In genomic region chr9:95598179-95598721, GRCm38 (mm10) we compare ENCODE assay signal across 8 mouse cellular contexts. TPM values are rescaled to one million over a fixed set of nuclear protein-coding genes. Genes with fewer than 3 reads are reported as not detected.
DNase-seq lines count a peak whose midpoint lies in the region; ATAC-seq and TF ChIP-seq lines count a peak whose summit lies in the region.
"Had no signal": no experiment of that assay in that cellular context is flagged by ENCODE, and none has a peak within 500 bp of the region (broad histone marks: within the 10 kb centered on the region; RNA-seq: fewer than 3 reads in every experiment).

No protein-coding gene starts in this region.

- peak overlapping the region; percentile 29 for H3K4me3 ChIP-seq in layer of hippocampus, adult 2 months
- H3K4me3 ChIP-seq in embryonic facial prominence, embryonic 10.5 days, result no peak overlapping the region
- no peak overlapping the region for H3K4me3 ChIP-seq in hindbrain, embryonic 14.5 days (replicated peaks; ENCODE audit: low read length)
- H3K4me3 ChIP-seq in midbrain, postnatal 0 days (ENCODE audit: low read depth, low read length), result no peak overlapping the region
- H3K4me3 ChIP-seq: forebrain, embryonic 13.5 days had no signal

- no peak for DNase-seq in layer of hippocampus, adult 2 months (ENCODE audit: low spot score in 2 of 2)
- DNase-seq in layer of hippocampus, postnatal 14 days (ENCODE audit: low spot score in 2 of 2), result no peak
- peak; percentile 29 for DNase-seq in embryonic facial prominence, embryonic 10.5 days (ENCODE audit: low spot score)
- no peak for DNase-seq in hindbrain, embryonic 14.5 days (ENCODE audit: low spot score)
- no peak for DNase-seq in midbrain, postnatal 0 days (ENCODE audit: low spot score)
- no peak for DNase-seq in thymus, postnatal 14 days
- no peak for DNase-seq in left cerebral cortex, adult 11 months (ENCODE audit: low spot score)

- 0 out of 2 replicates have a peak, but pooled peaks cover 2% of the 10 kb centered on the region for H3K9me3 ChIP-seq in embryonic facial prominence, embryonic 10.5 days
- no peaks in the 10 kb centered on the region for H3K9me3 ChIP-seq in hindbrain, embryonic 14.5 days (ENCODE audit: control insufficient read depth, low read length)
- H3K9me3 ChIP-seq in midbrain, postnatal 0 days (ENCODE audit: low read length), result no peaks in the 10 kb centered on the region
- H3K9me3 ChIP-seq: forebrain, embryonic 13.5 days had no signal

- no peak for TF ChIP-seq CTCF in layer of hippocampus, adult 2 months (conservative IDR thresholded peaks at IDR 0.05)
- no peak for TF ChIP-seq CTCF in midbrain, postnatal 0 days (IDR thresholded peaks at IDR 0.05)

- peaks cover 10% of the 10 kb centered on the region; the same call in 1 of the 2 replicates for H3K27me3 ChIP-seq in embryonic facial prominence, embryonic 10.5 days (replicated peaks; ENCODE audit: low read depth, poor library complexity, severe bottlenecking)
- no peaks in the 10 kb centered on the region for H3K27me3 ChIP-seq in hindbrain, embryonic 14.5 days (ENCODE audit: control insufficient read depth, insufficient read depth, low read length)
- H3K27me3 ChIP-seq in midbrain, postnatal 0 days (ENCODE audit: insufficient read depth, low read length), result no peaks in the 10 kb centered on the region

- no peak overlapping the region for H3K27ac ChIP-seq in layer of hippocampus, adult 2 months
- H3K27ac ChIP-seq in embryonic facial prominence, embryonic 10.5 days (replicated peaks), result no peak overlapping the region
- no peak overlapping the region for H3K27ac ChIP-seq in hindbrain, embryonic 14.5 days
- H3K27ac ChIP-seq in midbrain, postnatal 0 days (ENCODE audit: low read depth, low read length), result no peak overlapping the region
- H3K27ac ChIP-seq: forebrain, embryonic 13.5 days had no signal

- H3K9ac ChIP-seq in hindbrain, embryonic 14.5 days, result no peak overlapping the region
- no peak overlapping the region for H3K9ac ChIP-seq in midbrain, postnatal 0 days (replicated peaks; ENCODE audit: low read length, poor library complexity, severe bottlenecking)
- H3K9ac ChIP-seq: forebrain, embryonic 13.5 days had no signal

- H3K36me3 ChIP-seq in embryonic facial prominence, embryonic 10.5 days (replicated peaks), result no peaks in the 10 kb centered on the region
- H3K36me3 ChIP-seq in hindbrain, embryonic 14.5 days (replicated peaks; ENCODE audit: control insufficient read depth, insufficient read depth), result no peaks in the 10 kb centered on the region
- H3K36me3 ChIP-seq in midbrain, postnatal 0 days (ENCODE audit: insufficient read depth, low read length), result no peaks in the 10 kb centered on the region

- H3K4me1 ChIP-seq in embryonic facial prominence, embryonic 10.5 days, result peaks cover 9% of the 10 kb centered on the region
- 0 out of 2 replicates have a peak, but pooled peaks cover 4% of the 10 kb centered on the region for H3K4me1 ChIP-seq in hindbrain, embryonic 14.5 days (replicated peaks; ENCODE audit: control insufficient read depth, insufficient read depth, low read length)
- H3K4me1 ChIP-seq in midbrain, postnatal 0 days (ENCODE audit: insufficient read depth, low read length), result no peaks in the 10 kb centered on the region
- H3K4me1 ChIP-seq: forebrain, embryonic 13.5 days had no signal

- no peak; the same call in 1 of the 2 replicates for ATAC-seq in hindbrain, embryonic 14.5 days (ENCODE audit: low FRiP score)
- ATAC-seq in midbrain, postnatal 0 days (ENCODE audit: low FRiP score), result no peak
- ATAC-seq: forebrain, embryonic 13.5 days had no signal

- peak overlapping the region; percentile 22 for H3K4me2 ChIP-seq in hindbrain, embryonic 14.5 days (replicated peaks)
- peak overlapping the region; percentile 23 for H3K4me2 ChIP-seq in midbrain, postnatal 0 days (ENCODE audit: low read depth, low read length, poor library complexity, severe bottlenecking)
- H3K4me2 ChIP-seq: forebrain, embryonic 13.5 days had no signal

- 60% methylated on average over 19 of the region's 19 CpGs for WGBS in embryonic facial prominence, embryonic 10.5 days
- WGBS in hindbrain, embryonic 14.5 days, result 57% methylated on average over 19 of the region's 19 CpGs
- WGBS in midbrain, postnatal 0 days, result 62% methylated on average over 19 of the region's 19 CpGs

RNA-seq across cellular contexts. Expression of gene Paqr9, which starts 38.8 kb away (rescaled TPM):
- 10 to 100 TPM; 45.9 to 47.6 TPM for total RNA-seq in layer of hippocampus, adult 2 months (2021)
- 10 to 100 TPM; 48.2 to 48.6 TPM for total RNA-seq in layer of hippocampus, postnatal 14 days (2021)
- 0.16 and 0.19 TPM in 2 replicates for polyA plus RNA-seq in embryonic facial prominence, embryonic 10.5 days (2016; fragmentation: Nextera tagmentation; extraction: Ambion mirVana)
- 8.6 and 8.7 TPM in 2 replicates for polyA plus RNA-seq in hindbrain, embryonic 14.5 days (2014; fragmentation: Nextera tagmentation; extraction: Ambion mirVana)
- 29.5 and 32.3 TPM in 2 replicates for total RNA-seq in midbrain, postnatal 0 days (2014; rRNA removed)
- 6.1 and 6.5 TPM in 2 replicates for polyA plus RNA-seq in midbrain, postnatal 0 days (2015; fragmentation: Nextera tagmentation; extraction: Ambion mirVana)

RNA-seq across cellular contexts. Expression of gene Pcolce2, which starts 39.2 kb away (rescaled TPM):
- total RNA-seq in layer of hippocampus, adult 2 months (2021), result 1 to 10 TPM; 2.9 to 3.0 TPM
- total RNA-seq in layer of hippocampus, postnatal 14 days (2021), result 1 to 10 TPM; 4.2 to 4.9 TPM
- 4.5 and 5.5 TPM in 2 replicates for polyA plus RNA-seq in embryonic facial prominence, embryonic 10.5 days (2016; fragmentation: Nextera tagmentation; extraction: Ambion mirVana)
- polyA plus RNA-seq in hindbrain, embryonic 14.5 days (2014; fragmentation: Nextera tagmentation; extraction: Ambion mirVana), result 2.6 and 2.7 TPM in 2 replicates
- total RNA-seq in midbrain, postnatal 0 days (2014; rRNA removed), result 0.66 and 1.7 TPM in 2 replicates
- 2.0 and 2.1 TPM in 2 replicates for polyA plus RNA-seq in midbrain, postnatal 0 days (2015; fragmentation: Nextera tagmentation; extraction: Ambion mirVana)
